Mouse (Mus musculus): Measurements from ENCODE around the gene Aco1.

- TF ChIP-seq CTCF (IDR thresholded peaks at IDR 0.05; ENCODE audit: low read depth): no peak
- TF ChIP-seq EP300 (IDR thresholded peaks at IDR 0.05; ENCODE audit: low read depth): no peak
Measured at GRCm38 (mm10) chr4:40240272-40240744, 97.4 kb downstream of the Aco1 start.
